Mouse (Mus musculus): ENCODE results near the gene Olfr520. TPM values are rescaled to one million over a fixed set of nuclear protein-coding genes. Genes with fewer than 3 reads are reported as not detected.
"Not testable (repeated sequence)": the region's sequence is repeated elsewhere in the genome, so short reads cannot be mapped to it uniquely, and the experiment has no call there.

The Olfr520 gene
- polyA plus RNA-seq (2015; fragmentation: Nextera tagmentation; extraction: Ambion mirVana): not detected in 2 replicates

DNA sequence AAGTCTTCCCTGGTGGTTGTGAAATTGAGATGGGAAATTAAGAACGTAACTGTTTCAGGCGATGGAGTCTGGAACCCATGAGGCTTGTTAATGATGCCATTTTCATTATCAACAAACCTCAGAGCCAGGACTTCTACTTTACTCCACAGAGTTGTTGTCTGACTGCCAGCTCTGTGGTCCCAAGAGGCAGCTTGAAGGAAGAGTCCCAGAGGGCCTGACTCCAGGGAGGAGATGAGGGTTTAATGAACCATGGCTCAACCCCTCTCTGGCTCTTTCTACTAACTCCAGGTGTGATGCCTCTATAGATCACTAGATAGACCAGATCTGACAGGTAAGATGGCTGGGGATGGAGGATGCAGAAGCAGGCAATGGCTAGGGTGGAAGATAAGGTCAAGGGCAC is at the start of gene Olfr520:
Gene Olfr520 (plus strand): TSS at position 301 of the 400 bp plus-strand sequence.
- Histone ChIP-seq H3K4me2 (ENCODE audit: low read depth, low read length) (no peak within 1 kb of the TSS), H3K27me3 (ENCODE audit: control insufficient read depth, insufficient read depth, low read depth, low read length) (no peaks in the 10 kb centered on the region), H3K9ac (ENCODE audit: low read depth, low read length) (no peak within 1 kb of the TSS), H3K4me3 (ENCODE audit: low read depth, low read length) (no peak within 1 kb of the TSS), H3K36me3 (ENCODE audit: control insufficient read depth, insufficient read depth) (no peaks in the 10 kb centered on the region), H3K9me3 (replicated peaks; ENCODE audit: control insufficient read depth, low read length) (no peaks in the 10 kb centered on the region), H3K27ac (ENCODE audit: low read length) (no peak within 1 kb of the TSS), H3K4me1 (ENCODE audit: control insufficient read depth, low read depth, low read length) (no peaks in the 10 kb centered on the region; the same call in 1 of the 2 replicates)
- ATAC-seq (ENCODE audit: low read depth): no peak
- 63% methylated on average over 2 of the region's 2 CpGs for WGBS (ENCODE audit: insufficient replicate concordance)

DNA sequence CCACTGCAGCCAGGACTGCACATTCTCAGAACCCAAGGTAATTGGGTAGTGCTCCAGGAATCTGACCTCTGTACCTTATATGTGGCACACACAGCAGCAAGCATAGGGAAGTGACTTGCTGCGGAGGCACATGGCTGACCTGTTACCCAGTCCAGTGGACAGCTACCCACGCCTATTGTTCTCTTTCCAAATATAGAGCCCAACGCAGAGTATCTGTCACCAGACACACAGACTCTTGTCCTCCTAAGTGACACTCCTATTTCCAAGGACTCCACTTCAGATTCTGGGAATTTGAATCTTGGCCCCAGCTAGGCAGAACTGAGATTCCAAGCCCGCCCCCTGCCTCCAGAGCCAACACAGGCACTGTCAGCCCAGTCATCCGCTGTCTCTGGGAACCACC is 49.3 kb upstream of the Olfr520 start:
- ATAC-seq (ENCODE audit: low read depth): 0 out of 2 replicates have a peak, but pooled peaks have one; percentile 21
- no peaks in the 10 kb centered on the region for H3K4me1 ChIP-seq (ENCODE audit: control insufficient read depth, low read depth, low read length)
- no peaks in the 10 kb centered on the region for H3K9me3 ChIP-seq (replicated peaks; ENCODE audit: control insufficient read depth, low read length)
- no peak overlapping the region for H3K27ac ChIP-seq (ENCODE audit: low read length)
- no peaks in the 10 kb centered on the region for H3K27me3 ChIP-seq (ENCODE audit: control insufficient read depth, insufficient read depth, low read depth, low read length)
- H3K4me3 ChIP-seq (ENCODE audit: low read depth, low read length): no peak overlapping the region
- no peak overlapping the region for H3K4me2 ChIP-seq (ENCODE audit: low read depth, low read length)
- H3K36me3 ChIP-seq (ENCODE audit: control insufficient read depth, insufficient read depth): no peaks in the 10 kb centered on the region
- WGBS (ENCODE audit: insufficient replicate concordance): 62% methylated on average over 5 of the region's 5 CpGs
- H3K9ac ChIP-seq (ENCODE audit: low read depth, low read length): no peak overlapping the region

DNA sequence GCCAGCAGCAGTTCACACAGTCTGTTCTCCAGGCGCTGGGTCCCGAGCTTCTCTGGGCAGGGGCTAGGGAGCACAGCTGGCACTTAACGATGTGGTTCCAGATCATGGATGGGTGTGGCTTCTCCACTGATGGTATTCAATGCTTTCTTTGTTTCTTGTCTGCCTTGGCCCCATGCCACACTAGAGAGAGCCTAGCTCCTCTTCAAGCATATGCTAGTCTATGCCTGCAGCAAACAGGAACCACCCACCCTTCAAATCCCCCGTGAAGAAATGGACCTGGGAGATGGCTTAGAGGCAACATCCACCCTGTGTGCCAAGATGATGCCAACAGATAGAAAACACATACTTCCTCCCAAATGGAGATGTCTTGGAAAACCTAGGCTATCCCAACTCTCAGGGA is 46.0 kb upstream of the Olfr520 start:
- no peak overlapping the region for H3K4me2 ChIP-seq (ENCODE audit: low read depth, low read length)

DNA sequence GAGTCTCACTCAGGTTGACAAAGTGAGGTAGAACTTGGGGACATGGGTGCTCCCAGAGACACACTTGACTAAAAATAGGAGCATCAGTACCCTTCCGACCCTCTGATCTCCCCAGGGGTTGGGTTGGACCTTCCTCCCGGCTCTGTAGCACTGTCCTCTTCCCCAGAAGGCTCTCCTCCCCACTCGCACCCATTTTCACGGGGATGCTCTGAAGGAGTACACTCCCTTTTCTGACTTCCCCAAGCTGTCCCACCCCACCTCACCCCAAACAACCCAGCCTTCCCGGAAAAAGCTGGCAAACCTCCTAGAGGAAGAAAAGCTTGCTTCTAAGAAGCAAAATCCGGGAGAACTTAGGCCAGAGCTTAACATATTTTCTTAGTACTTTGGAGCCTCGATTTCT is 39.3 kb upstream of the Olfr520 start:
- H3K9ac ChIP-seq (ENCODE audit: low read depth, low read length): no peak overlapping the region
- H3K9me3 ChIP-seq (replicated peaks; ENCODE audit: control insufficient read depth, low read length): no peaks in the 10 kb centered on the region
- no peaks in the 10 kb centered on the region for H3K27me3 ChIP-seq (ENCODE audit: control insufficient read depth, insufficient read depth, low read depth, low read length)
- no peaks in the 10 kb centered on the region for H3K4me1 ChIP-seq (ENCODE audit: control insufficient read depth, low read depth, low read length)
- no peak overlapping the region for H3K27ac ChIP-seq (ENCODE audit: low read length)
- ATAC-seq (ENCODE audit: low read depth): no peak
- H3K4me2 ChIP-seq (ENCODE audit: low read depth, low read length): no peak overlapping the region
- no peaks in the 10 kb centered on the region for H3K36me3 ChIP-seq (ENCODE audit: control insufficient read depth, insufficient read depth)
- no peak overlapping the region for H3K4me3 ChIP-seq (ENCODE audit: low read depth, low read length)
- 54% methylated on average over 7 of the region's 7 CpGs for WGBS (ENCODE audit: insufficient replicate concordance)

More for the DNA sequence above, 46.0 kb upstream of the Olfr520 start:
- Histone ChIP-seq H3K27ac (ENCODE audit: low read length) (no peak overlapping the region), H3K9ac (ENCODE audit: low read depth, low read length) (no peak overlapping the region), H3K36me3 (ENCODE audit: control insufficient read depth, insufficient read depth) (no peaks in the 10 kb centered on the region), H3K9me3 (replicated peaks; ENCODE audit: control insufficient read depth, low read length) (no peaks in the 10 kb centered on the region), H3K27me3 (ENCODE audit: control insufficient read depth, insufficient read depth, low read depth, low read length) (no peaks in the 10 kb centered on the region), H3K4me3 (ENCODE audit: low read depth, low read length) (no peak overlapping the region), H3K4me1 (ENCODE audit: control insufficient read depth, low read depth, low read length) (no peaks in the 10 kb centered on the region)
- WGBS (ENCODE audit: insufficient replicate concordance): 38% methylated on average over 4 of the region's 4 CpGs
- no peak for ATAC-seq (ENCODE audit: low read depth)

DNA sequence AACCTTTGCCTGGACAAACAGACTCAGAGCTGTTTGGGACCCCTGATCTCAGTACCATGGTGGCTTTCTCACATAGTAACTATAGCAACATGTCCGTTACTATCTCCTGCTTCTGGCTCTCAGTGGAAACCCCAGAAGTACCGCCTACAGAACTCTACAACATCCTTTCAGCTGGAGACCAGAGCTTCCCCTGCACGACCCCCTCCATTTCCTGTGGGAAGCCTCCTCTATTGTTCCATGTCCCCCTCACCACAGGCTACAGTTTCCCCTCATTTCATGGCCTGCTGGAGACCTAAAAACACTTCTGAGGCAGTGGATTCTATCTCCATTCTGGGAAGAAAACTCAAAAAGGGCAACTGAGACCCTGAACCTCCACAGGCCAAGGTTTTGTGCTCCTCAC is 37.7 kb upstream of the Olfr520 start:
- Histone ChIP-seq H3K9me3 (replicated peaks; ENCODE audit: control insufficient read depth, low read length) (no peaks in the 10 kb centered on the region), H3K27ac (ENCODE audit: low read length) (no peak overlapping the region), H3K4me3 (ENCODE audit: low read depth, low read length) (no peak overlapping the region), H3K4me1 (ENCODE audit: control insufficient read depth, low read depth, low read length) (no peaks in the 10 kb centered on the region), H3K27me3 (ENCODE audit: control insufficient read depth, insufficient read depth, low read depth, low read length) (no peaks in the 10 kb centered on the region), H3K4me2 (ENCODE audit: low read depth, low read length) (no peak overlapping the region), H3K36me3 (ENCODE audit: control insufficient read depth, insufficient read depth) (no peaks in the 10 kb centered on the region), H3K9ac (ENCODE audit: low read depth, low read length) (no peak overlapping the region)
- 13% methylated on average over 3 of the region's 3 CpGs for WGBS (ENCODE audit: insufficient replicate concordance)
- ATAC-seq (ENCODE audit: low read depth): no peak

DNA sequence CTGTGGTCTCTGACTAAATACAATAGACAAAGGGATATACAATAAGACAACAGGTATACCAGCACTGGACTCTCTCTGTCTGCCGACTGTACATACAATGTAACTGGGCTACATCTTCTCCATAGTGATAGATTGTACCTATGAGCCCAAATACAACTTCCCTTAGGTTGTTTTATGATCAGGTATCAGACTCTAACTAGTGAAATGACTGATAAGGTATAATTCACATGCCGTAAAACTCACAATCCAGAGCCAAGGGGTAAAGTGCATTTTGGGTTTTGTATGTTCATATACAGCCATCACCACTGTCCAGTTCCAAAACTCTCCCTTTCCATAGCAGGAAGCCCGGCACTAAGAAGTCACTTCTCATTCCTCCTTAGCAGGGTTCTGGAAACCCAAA is 36.7 kb upstream of the Olfr520 start:
- WGBS (ENCODE audit: insufficient replicate concordance): 70% methylated on average over 3 of the region's 3 CpGs
- H3K4me1 ChIP-seq (ENCODE audit: control insufficient read depth, low read depth, low read length): no peaks in the 10 kb centered on the region
- ATAC-seq (ENCODE audit: low read depth): no peak

DNA sequence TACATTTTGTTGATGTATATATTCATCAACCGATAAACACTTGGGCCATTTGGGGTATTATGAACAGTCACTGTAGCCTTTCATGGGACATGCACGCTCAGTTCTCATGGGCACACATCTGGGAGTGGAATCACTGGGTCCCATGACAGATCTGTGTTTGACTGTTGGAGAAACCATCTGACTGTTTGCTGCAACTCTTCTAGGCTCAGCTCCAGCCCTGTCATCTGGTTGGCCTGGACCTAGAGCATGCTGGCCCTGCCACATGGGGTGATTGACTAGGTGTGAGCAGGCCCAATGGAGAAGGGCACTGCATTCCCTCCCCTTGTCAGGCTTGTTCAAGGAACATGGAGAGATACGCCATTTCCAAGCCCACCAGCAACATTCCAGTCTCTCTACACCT is 36.1 kb upstream of the Olfr520 start:
- Histone ChIP-seq H3K9me3 (replicated peaks; ENCODE audit: control insufficient read depth, low read length) (no peaks in the 10 kb centered on the region), H3K27me3 (ENCODE audit: control insufficient read depth, insufficient read depth, low read depth, low read length) (no peaks in the 10 kb centered on the region), H3K4me3 (ENCODE audit: low read depth, low read length) (no peak overlapping the region), H3K4me1 (ENCODE audit: control insufficient read depth, low read depth, low read length) (no peaks in the 10 kb centered on the region), H3K4me2 (ENCODE audit: low read depth, low read length) (no peak overlapping the region), H3K36me3 (ENCODE audit: control insufficient read depth, insufficient read depth) (no peaks in the 10 kb centered on the region), H3K27ac (ENCODE audit: low read length) (no peak overlapping the region), H3K9ac (ENCODE audit: low read depth, low read length) (no peak overlapping the region)
- no peak for ATAC-seq (ENCODE audit: low read depth)
- WGBS (ENCODE audit: insufficient replicate concordance): 69% methylated on average over 3 of the region's 3 CpGs

More for the DNA sequence above, 36.7 kb upstream of the Olfr520 start:
- Histone ChIP-seq H3K27ac (ENCODE audit: low read length) (no peak overlapping the region), H3K4me3 (ENCODE audit: low read depth, low read length) (no peak overlapping the region), H3K9me3 (replicated peaks; ENCODE audit: control insufficient read depth, low read length) (no peaks in the 10 kb centered on the region), H3K9ac (ENCODE audit: low read depth, low read length) (no peak overlapping the region), H3K4me2 (ENCODE audit: low read depth, low read length) (no peak overlapping the region), H3K36me3 (ENCODE audit: control insufficient read depth, insufficient read depth) (no peaks in the 10 kb centered on the region), H3K27me3 (ENCODE audit: control insufficient read depth, insufficient read depth, low read depth, low read length) (no peaks in the 10 kb centered on the region)

DNA sequence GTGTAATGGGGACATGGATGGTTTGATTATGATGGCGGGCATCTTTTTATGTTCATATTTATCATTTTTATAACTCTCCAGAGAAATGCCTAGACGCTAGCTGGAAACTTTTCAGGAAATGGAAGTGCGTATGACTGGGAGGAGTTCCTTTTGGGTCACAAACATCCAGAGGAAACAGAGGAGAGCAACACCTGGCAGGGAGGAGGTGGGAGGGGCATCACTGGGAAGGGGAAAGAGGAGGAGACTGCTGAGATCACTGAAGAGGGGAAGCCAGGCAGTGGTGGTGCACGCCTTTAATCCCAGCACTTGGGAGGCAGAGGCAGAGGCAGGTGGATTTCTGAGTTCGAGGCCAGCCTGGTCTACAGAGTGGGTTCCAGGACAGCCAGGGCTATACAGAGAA is 35.6 kb upstream of the Olfr520 start:
- WGBS (ENCODE audit: insufficient replicate concordance): 50% methylated on average over 5 of the region's 5 CpGs
- not testable (repeated sequence) for ATAC-seq (ENCODE audit: low read depth); H3K9ac ChIP-seq (ENCODE audit: low read depth, low read length); H3K27ac ChIP-seq (ENCODE audit: low read length); H3K4me1 ChIP-seq (ENCODE audit: control insufficient read depth, low read depth, low read length); H3K36me3 ChIP-seq (ENCODE audit: control insufficient read depth, insufficient read depth); H3K4me2 ChIP-seq (ENCODE audit: low read depth, low read length); H3K4me3 ChIP-seq (ENCODE audit: low read depth, low read length); H3K27me3 ChIP-seq (ENCODE audit: control insufficient read depth, insufficient read depth, low read depth, low read length); H3K9me3 ChIP-seq (replicated peaks; ENCODE audit: control insufficient read depth, low read length)

DNA sequence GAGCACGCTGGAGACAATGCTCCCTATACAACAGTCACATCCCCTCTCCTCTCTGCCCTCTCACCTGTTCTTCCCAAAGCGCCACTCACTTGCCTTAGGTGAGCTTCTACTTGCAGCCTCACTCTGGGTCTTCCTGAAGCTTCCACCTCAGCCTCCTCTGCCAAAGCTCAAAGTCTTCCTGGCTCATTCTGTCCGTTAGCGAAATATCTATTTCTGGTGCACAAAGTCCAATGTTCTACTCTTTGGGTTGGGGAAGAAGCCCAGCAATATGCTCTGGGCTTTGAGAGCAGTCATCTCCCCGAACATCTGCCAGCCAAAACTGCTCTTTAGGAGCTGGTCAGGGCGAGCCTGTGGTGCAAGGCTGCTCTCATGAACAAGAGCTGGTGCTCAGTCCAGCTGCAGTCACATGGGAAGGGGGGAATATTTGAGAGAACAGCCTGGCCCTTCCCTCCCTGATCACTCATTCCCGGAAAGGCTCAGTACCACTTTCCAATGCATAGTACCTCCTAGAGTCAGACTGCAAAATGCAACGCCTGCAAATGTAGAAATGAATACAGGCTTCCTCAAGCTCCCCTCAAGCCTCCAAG is 34.5 kb upstream of the Olfr520 start:
- Histone ChIP-seq H3K9me3 (replicated peaks; ENCODE audit: control insufficient read depth, low read length) (no peaks in the 10 kb centered on the region), H3K4me2 (ENCODE audit: low read depth, low read length) (no peak overlapping the region), H3K27ac (ENCODE audit: low read length) (no peak overlapping the region), H3K4me1 (ENCODE audit: control insufficient read depth, low read depth, low read length) (no peaks in the 10 kb centered on the region), H3K4me3 (ENCODE audit: low read depth, low read length) (no peak overlapping the region), H3K36me3 (ENCODE audit: control insufficient read depth, insufficient read depth) (no peaks in the 10 kb centered on the region), H3K9ac (ENCODE audit: low read depth, low read length) (no peak overlapping the region), H3K27me3 (ENCODE audit: control insufficient read depth, insufficient read depth, low read depth, low read length) (no peaks in the 10 kb centered on the region)
- ATAC-seq (ENCODE audit: low read depth): no peak
- 54% methylated on average over 8 of the region's 8 CpGs for WGBS (ENCODE audit: insufficient replicate concordance)
